Mouse (Mus musculus) olfactory bulb, adult 2 months (tissue): ENCODE measurements at regions not wholly inside any gene's neighbourhood (a gene's known extent, or its start where the extent isn't known, plus 50 kb on each side); places are given as distances from the start of the nearest gene placed in this dataset.

Source experiments
- CTCF ChIP-seq: fragments of 200-500 bp; IDR thresholded peaks from 2 replicates; pipeline ENCODE4 v1.5.1; 2012; ENCODE audit warnings: low read depth, mild to moderate bottlenecking, low read length, moderate library complexity; ENCODE audit not compliant: insufficient read depth
- POLR2A ChIP-seq: fragments of 200-500 bp; IDR thresholded peaks from 2 replicates; pipeline ENCODE4 v1.6.1; 2012; ENCODE audit warnings: mild to moderate bottlenecking, low read depth, low read length, moderate library complexity; ENCODE audit not compliant: insufficient read depth

- no peak for TF ChIP-seq POLR2A
- no peak for TF ChIP-seq CTCF
These were observed 183.0 kb upstream of the Slc30a5 start for GRCm38 (mm10) chr13:101016181-101016580.
